Mouse (Mus musculus) ES-Bruce4 (cell line): ENCODE measurements around the gene Rxra.

ENCODE experiments used
- CTCF ChIP-seq: IDR thresholded peaks from one replicate; pipeline ENCODE4 v1.8.1; 2011; ENCODE audit warnings: low read depth, low read length
- EP300 ChIP-seq: IDR thresholded peaks from 2 replicates; pipeline ENCODE4 v1.6.1; 2011; ENCODE audit warnings: low read depth, low read length; ENCODE audit not compliant: insufficient read depth
- POLR2A ChIP-seq: IDR thresholded peaks from one replicate; pipeline ENCODE4 v1.8.1; 2011; ENCODE audit warnings: low read length; ENCODE audit not compliant: insufficient read depth

DNA sequence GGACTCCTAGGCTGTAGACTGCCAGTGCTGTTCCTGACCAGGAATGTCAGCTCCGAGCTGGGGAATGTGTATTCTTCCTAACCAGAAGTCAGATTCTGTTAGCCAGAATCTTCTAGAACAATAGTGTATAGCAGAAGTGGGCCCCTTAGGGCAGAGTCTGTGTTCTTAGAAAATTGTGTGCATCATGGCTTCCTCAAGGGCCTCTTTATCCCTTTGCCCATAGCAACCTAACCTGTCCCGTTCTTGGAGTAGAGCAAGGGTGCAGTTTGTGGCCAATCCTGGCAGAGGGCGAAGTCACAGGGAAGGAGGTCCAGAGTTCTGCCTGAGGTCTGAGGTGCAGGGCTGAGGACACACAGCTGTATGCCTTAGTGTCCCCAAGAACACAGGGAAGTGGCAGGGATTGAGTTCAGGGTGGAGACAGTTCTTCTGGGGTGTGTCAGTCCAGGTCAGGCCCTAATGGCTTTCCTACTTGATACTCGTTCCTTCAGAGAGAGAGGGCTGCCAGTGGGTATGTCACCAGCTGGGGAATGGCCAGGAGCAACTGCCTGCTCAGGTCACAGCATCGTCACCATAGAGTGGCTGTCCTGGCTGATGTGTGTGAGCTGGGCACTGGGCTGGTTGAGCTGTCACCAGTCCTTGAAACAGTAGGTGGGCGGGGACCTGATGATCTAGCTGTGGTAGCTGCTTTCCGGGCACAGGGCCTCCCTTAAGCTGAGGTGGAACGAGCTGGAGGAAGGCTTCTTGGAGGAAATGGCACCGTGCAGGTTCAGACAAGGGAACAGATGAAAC is 27.8 kb downstream of the Rxra start:
- TF ChIP-seq POLR2A: no peak
- TF ChIP-seq CTCF: no peak
- no peak for TF ChIP-seq EP300
